ENCODE assay signal across 14 mouse cellular contexts in genomic region chr17:86253884-86254283, GRCm38 (mm10).
DNase-seq lines count a peak whose midpoint lies in the region; ATAC-seq and TF ChIP-seq lines count a peak whose summit lies in the region.
"Had no signal": no experiment of that assay in that cellular context is flagged by ENCODE, and none has a peak within 500 bp of the region (broad histone marks: within the 10 kb centered on the region; RNA-seq: fewer than 3 reads in every experiment).

No protein-coding gene starts in this region.

- 81% methylated on average over 9 of the region's 9 CpGs for WGBS in heart, embryonic 16.5 days
- 65% methylated on average over 9 of the region's 9 CpGs for WGBS in limb, embryonic 15.5 days
- WGBS in limb, embryonic 10.5 days = 88% methylated on average over 9 of the region's 9 CpGs
- WGBS in embryonic facial prominence, embryonic 13.5 days = 67% methylated on average over 9 of the region's 9 CpGs
- 79% methylated on average over 9 of the region's 9 CpGs for WGBS in midbrain, postnatal 0 days

- peak overlapping the region; percentile 24; the same call in 1 of the 2 replicates for H3K27ac ChIP-seq in heart, embryonic 16.5 days (ENCODE audit: low read length)
- H3K27ac ChIP-seq in limb, embryonic 15.5 days = 0 out of 2 replicates have a peak overlapping the region, but pooled peaks have one; percentile 11
- no peak overlapping the region for H3K27ac ChIP-seq in limb, embryonic 10.5 days
- H3K27ac ChIP-seq in embryonic facial prominence, embryonic 13.5 days = peak overlapping the region; percentile 53
- H3K27ac ChIP-seq in midbrain, postnatal 0 days (ENCODE audit: low read depth, low read length) = peak overlapping the region; percentile 32; the same call in 1 of the 2 replicates
- H3K27ac ChIP-seq: heart, embryonic 13.5 days; liver, embryonic 12.5 days; lung, embryonic 15.5 days had no signal

- ATAC-seq in heart, embryonic 16.5 days (replicated peaks; ENCODE audit: extremely low read depth, insufficient read depth, low FRiP score) = no peak
- no peak for ATAC-seq in limb, embryonic 15.5 days (ENCODE audit: insufficient number of reproducible peaks, low FRiP score, low TSS enrichment, low read depth)
- no peak for ATAC-seq in embryonic facial prominence, embryonic 13.5 days (ENCODE audit: insufficient number of reproducible peaks, insufficient read depth, low FRiP score, low TSS enrichment, low read depth)
- no peak for ATAC-seq in midbrain, postnatal 0 days (ENCODE audit: low FRiP score)
- ATAC-seq: inflammation-experienced regulatory T-cells, adult 6 months; liver, embryonic 12.5 days had no signal

- no peak for TF ChIP-seq CTCF in midbrain, postnatal 0 days (IDR thresholded peaks at IDR 0.05)

- no peak overlapping the region for H3K9ac ChIP-seq in heart, embryonic 16.5 days (ENCODE audit: low read length)
- H3K9ac ChIP-seq in limb, embryonic 15.5 days = no peak overlapping the region
- no peak overlapping the region for H3K9ac ChIP-seq in embryonic facial prominence, embryonic 13.5 days
- no peak overlapping the region for H3K9ac ChIP-seq in midbrain, postnatal 0 days (replicated peaks; ENCODE audit: low read length, poor library complexity, severe bottlenecking)
- H3K9ac ChIP-seq: liver, embryonic 12.5 days; lung, embryonic 15.5 days had no signal

- H3K4me2 ChIP-seq in heart, embryonic 16.5 days (ENCODE audit: low read depth, low read length) = no peak overlapping the region
- no peak overlapping the region for H3K4me2 ChIP-seq in limb, embryonic 15.5 days
- H3K4me2 ChIP-seq in embryonic facial prominence, embryonic 13.5 days = no peak overlapping the region
- peak overlapping the region; percentile 4; the same call in 1 of the 2 replicates for H3K4me2 ChIP-seq in midbrain, postnatal 0 days (ENCODE audit: low read depth, low read length, poor library complexity, severe bottlenecking)
- H3K4me2 ChIP-seq: heart, embryonic 13.5 days; liver, embryonic 12.5 days; lung, embryonic 15.5 days had no signal

- no peaks in the 10 kb centered on the region for H3K36me3 ChIP-seq in heart, embryonic 16.5 days (ENCODE audit: control insufficient read depth, insufficient read depth)
- no peaks in the 10 kb centered on the region for H3K36me3 ChIP-seq in limb, embryonic 15.5 days
- H3K36me3 ChIP-seq in limb, embryonic 10.5 days = peaks cover 6% of the 10 kb centered on the region; the same call in 1 of the 2 replicates
- no peaks in the 10 kb centered on the region for H3K36me3 ChIP-seq in embryonic facial prominence, embryonic 13.5 days
- H3K36me3 ChIP-seq in midbrain, postnatal 0 days (ENCODE audit: insufficient read depth, low read length) = no peaks in the 10 kb centered on the region
- H3K36me3 ChIP-seq: liver, embryonic 12.5 days had no signal

- H3K27me3 ChIP-seq in heart, embryonic 16.5 days (ENCODE audit: control insufficient read depth, insufficient read depth, low read length) = no peaks in the 10 kb centered on the region
- H3K27me3 ChIP-seq in limb, embryonic 15.5 days = no peaks in the 10 kb centered on the region
- H3K27me3 ChIP-seq in limb, embryonic 10.5 days (ENCODE audit: low read depth, poor library complexity, severe bottlenecking) = no peaks in the 10 kb centered on the region
- no peaks in the 10 kb centered on the region for H3K27me3 ChIP-seq in embryonic facial prominence, embryonic 13.5 days
- H3K27me3 ChIP-seq in midbrain, postnatal 0 days (ENCODE audit: insufficient read depth, low read length) = no peaks in the 10 kb centered on the region
- H3K27me3 ChIP-seq: heart, embryonic 13.5 days; liver, embryonic 12.5 days; lung, embryonic 15.5 days had no signal

- 0 out of 2 replicates have a peak, but pooled peaks cover 3% of the 10 kb centered on the region for H3K9me3 ChIP-seq in heart, embryonic 16.5 days (replicated peaks; ENCODE audit: control insufficient read depth, low read length)
- H3K9me3 ChIP-seq in limb, embryonic 15.5 days = no peaks in the 10 kb centered on the region
- H3K9me3 ChIP-seq in limb, embryonic 10.5 days (replicated peaks) = no peaks in the 10 kb centered on the region
- H3K9me3 ChIP-seq in embryonic facial prominence, embryonic 13.5 days = peaks cover 5% of the 10 kb centered on the region
- H3K9me3 ChIP-seq in midbrain, postnatal 0 days (ENCODE audit: low read length) = no peaks in the 10 kb centered on the region

- no peak overlapping the region for H3K4me3 ChIP-seq in heart, embryonic 16.5 days (ENCODE audit: low read length)
- H3K4me3 ChIP-seq in limb, embryonic 15.5 days = no peak overlapping the region
- no peak overlapping the region for H3K4me3 ChIP-seq in limb, embryonic 10.5 days
- no peak overlapping the region for H3K4me3 ChIP-seq in embryonic facial prominence, embryonic 13.5 days
- H3K4me3 ChIP-seq in midbrain, postnatal 0 days (ENCODE audit: low read depth, low read length) = no peak overlapping the region
- H3K4me3 ChIP-seq: heart, embryonic 13.5 days; liver, embryonic 12.5 days; lung, embryonic 15.5 days had no signal

- H3K4me1 ChIP-seq in heart, embryonic 16.5 days (ENCODE audit: control insufficient read depth, insufficient read depth, low read length) = peaks cover 13% of the 10 kb centered on the region
- H3K4me1 ChIP-seq in limb, embryonic 15.5 days = peaks cover 32% of the 10 kb centered on the region
- H3K4me1 ChIP-seq in limb, embryonic 10.5 days = peaks cover 22% of the 10 kb centered on the region; the same call in 1 of the 2 replicates
- H3K4me1 ChIP-seq in embryonic facial prominence, embryonic 13.5 days = peaks cover 37% of the 10 kb centered on the region
- peaks cover 5% of the 10 kb centered on the region; the same call in 1 of the 2 replicates for H3K4me1 ChIP-seq in midbrain, postnatal 0 days (ENCODE audit: insufficient read depth, low read length)
- H3K4me1 ChIP-seq: liver, embryonic 12.5 days had no signal

- no peak for DNase-seq in heart, adult 9 months (ENCODE audit: low spot score in 2 of 2)
- no peak for DNase-seq in limb, embryonic 10.5 days (ENCODE audit: low spot score)
- no peak for DNase-seq in midbrain, postnatal 0 days (ENCODE audit: low spot score)
- no peak for DNase-seq in thymus, postnatal 25 days
- no peak for DNase-seq in right cerebral cortex, postnatal 25 days
- DNase-seq: spleen, adult 18-20 months; thymus, postnatal 36 days had no signal
